Mouse (Mus musculus) kidney, adult 2 months (tissue): ENCODE data around the gene Cga.

Experiments used
- CTCF ChIP-seq: fragments of 200-500 bp; conservative IDR thresholded peaks from 2 replicates; pipeline ENCODE4 v1.5.1; 2011; ENCODE audit warnings: low read depth, mild to moderate bottlenecking, control low read depth, low read length, moderate library complexity, mixed read lengths; ENCODE audit not compliant: insufficient read depth, insufficient read length
- POLR2A ChIP-seq: fragments of 200-500 bp; IDR thresholded peaks from one replicate; pipeline ENCODE4 v1.6.1; 2011; ENCODE audit warnings: low read depth, low read length, control low read depth

GRCm38 (mm10) chr4:34887295-34887694, 6.3 kb upstream of the Cga start:
- no peak for TF ChIP-seq CTCF
- no peak for TF ChIP-seq POLR2A
